Comparison of ENCODE assay signal across 8 mouse cellular contexts in genomic region chr1:135847139-135847562, GRCm38 (mm10). TPM values are rescaled to one million over a fixed set of nuclear protein-coding genes. Genes with fewer than 3 reads are reported as not detected.
DNase-seq lines count a peak whose midpoint lies in the region; ATAC-seq and TF ChIP-seq lines count a peak whose summit lies in the region.

No protein-coding gene starts in this region.

- ATAC-seq in hindbrain, embryonic 11.5 days (ENCODE audit: low FRiP score), result no peak
- ATAC-seq in hindbrain, embryonic 16.5 days, result no peak
- peak; percentile 52 to 63 for ATAC-seq in hematopoietic stem cell, adult 5-6 weeks (replicated peaks in 1 of 2; ENCODE audit: insufficient read depth in 1 of 2, low FRiP score in 2 of 2, low TSS enrichment in 1 of 2, low read depth in 1 of 2, poor library complexity in 2 of 2, severe bottlenecking in 2 of 2)
- peak; percentile 68; the same call in 1 of the 2 replicates for ATAC-seq in liver, embryonic 14.5 days (ENCODE audit: insufficient read depth)

- TF ChIP-seq EP300 in liver, embryonic 14.5 days (IDR thresholded peaks at IDR 0.05; ENCODE audit: low read depth), result no peak

- H3K4me2 ChIP-seq in hindbrain, embryonic 11.5 days (replicated peaks; ENCODE audit: low read depth, low read length), result no peak overlapping the region
- H3K4me2 ChIP-seq in hindbrain, embryonic 16.5 days (ENCODE audit: low read length), result no peak overlapping the region
- H3K4me2 ChIP-seq in liver, embryonic 14.5 days (ENCODE audit: low read depth), result no peak overlapping the region

- no peaks in the 10 kb centered on the region for H3K27me3 ChIP-seq in hindbrain, embryonic 11.5 days (ENCODE audit: control insufficient read depth, insufficient read depth, low read length)
- no peaks in the 10 kb centered on the region for H3K27me3 ChIP-seq in hindbrain, embryonic 16.5 days (replicated peaks; ENCODE audit: control insufficient read depth, insufficient read depth, low read length)
- no peaks in the 10 kb centered on the region for H3K27me3 ChIP-seq in liver, embryonic 14.5 days (ENCODE audit: control insufficient read depth, insufficient read depth, low read length)

- no peaks in the 10 kb centered on the region for H3K36me3 ChIP-seq in hindbrain, embryonic 11.5 days (ENCODE audit: control insufficient read depth, insufficient read depth, low read length)
- H3K36me3 ChIP-seq in hindbrain, embryonic 16.5 days (ENCODE audit: control insufficient read depth, insufficient read depth, low read length), result no peaks in the 10 kb centered on the region
- H3K36me3 ChIP-seq in ES-E14 (ENCODE audit: control insufficient read depth, insufficient read depth, low read length, poor library complexity, severe bottlenecking), result no peaks in the 10 kb centered on the region
- no peaks in the 10 kb centered on the region for H3K36me3 ChIP-seq in liver, embryonic 14.5 days (replicated peaks; ENCODE audit: control insufficient read depth, insufficient read depth, low read depth)

- 31% methylated on average over 6 of the region's 6 CpGs for WGBS in hindbrain, embryonic 11.5 days
- WGBS in hindbrain, embryonic 16.5 days, result 32% methylated on average over 6 of the region's 6 CpGs
- WGBS in liver, embryonic 14.5 days (ENCODE audit: insufficient replicate concordance), result 11% methylated on average over 6 of the region's 6 CpGs

- H3K9ac ChIP-seq in hindbrain, embryonic 11.5 days (ENCODE audit: low read depth, low read length), result no peak overlapping the region
- H3K9ac ChIP-seq in hindbrain, embryonic 16.5 days (ENCODE audit: low read depth, low read length), result no peak overlapping the region
- no peak overlapping the region for H3K9ac ChIP-seq in ES-E14 (ENCODE audit: insufficient read depth, low read depth, low read length, poor library complexity, severe bottlenecking)
- H3K9ac ChIP-seq in liver, embryonic 14.5 days (replicated peaks), result no peak overlapping the region

- in situ Hi-C loops in ES-E14 (cut with MboI; ENCODE audit: low sequenced_read_pairs in 2 of 2, unreplicated experiment in 2 of 2), result no loop called here

- peak; percentile 75 for DNase-seq in hindbrain, embryonic 11.5 days (ENCODE audit: low spot score)
- DNase-seq in ES-E14 (ENCODE audit: low read depth, low spot score), result peak; percentile 67
- peak; percentile 40 for DNase-seq in adrenal gland, postnatal 25 days
- DNase-seq in liver, embryonic 14.5 days (ENCODE audit: low read depth in 3 of 3, low spot score in 3 of 3), result peak; percentile 31 to 44 (median 44)
- DNase-seq in retina, postnatal 1 day, result peak; percentile 77
- DNase-seq in urinary bladder, adult 18-20 months (ENCODE audit: low spot score in 2 of 2), result no peak

- H3K4me1 ChIP-seq in hindbrain, embryonic 11.5 days (replicated peaks; ENCODE audit: control insufficient read depth, insufficient read depth, low read length), result no peaks in the 10 kb centered on the region; the same call in 1 of the 2 replicates
- no peaks in the 10 kb centered on the region for H3K4me1 ChIP-seq in hindbrain, embryonic 16.5 days (ENCODE audit: control insufficient read depth, insufficient read depth, low read depth, low read length)
- H3K4me1 ChIP-seq in ES-E14 (ENCODE audit: control insufficient read depth in 2 of 2, insufficient read depth in 2 of 2, low read length in 2 of 2, poor library complexity in 1 of 2), result no peaks in the 10 kb centered on the region
- H3K4me1 ChIP-seq in liver, embryonic 14.5 days (replicated peaks; ENCODE audit: control insufficient read depth in 2 of 2, insufficient read depth in 2 of 2, low read length in 1 of 2), result peaks cover 0 to 10% of the 10 kb centered on the region in 2 experiments; a peak in 2 of 4 replicates

- no peaks in the 10 kb centered on the region for H3K9me3 ChIP-seq in hindbrain, embryonic 11.5 days (ENCODE audit: control insufficient read depth, low read length)
- H3K9me3 ChIP-seq in hindbrain, embryonic 16.5 days (ENCODE audit: control insufficient read depth, low read length), result no peaks in the 10 kb centered on the region
- no peaks in the 10 kb centered on the region for H3K9me3 ChIP-seq in ES-E14 (ENCODE audit: control insufficient read depth, insufficient read depth, low read depth, low read length)
- H3K9me3 ChIP-seq in liver, embryonic 14.5 days (ENCODE audit: control insufficient read depth, low read length), result no peaks in the 10 kb centered on the region

- H3K4me3 ChIP-seq in hindbrain, embryonic 11.5 days (ENCODE audit: low read depth, low read length), result no peak overlapping the region
- H3K4me3 ChIP-seq in hindbrain, embryonic 16.5 days (ENCODE audit: low read length), result no peak overlapping the region
- no peak overlapping the region for H3K4me3 ChIP-seq in ES-E14 (ENCODE audit: insufficient read depth in 1 of 2, low read depth in 1 of 2, low read length in 2 of 2, poor library complexity in 1 of 2, severe bottlenecking in 1 of 2)
- no peak overlapping the region for H3K4me3 ChIP-seq in liver, embryonic 14.5 days (ENCODE audit: insufficient read depth in 1 of 2, low read depth in 2 of 2, low read length in 2 of 2)

- TF ChIP-seq CTCF in liver, embryonic 14.5 days (IDR thresholded peaks at IDR 0.05; ENCODE audit: low read depth), result peak; percentile 94

- H3K27ac ChIP-seq in hindbrain, embryonic 11.5 days (ENCODE audit: low read depth, low read length), result no peak overlapping the region
- H3K27ac ChIP-seq in hindbrain, embryonic 16.5 days (ENCODE audit: low read depth, low read length), result no peak overlapping the region
- H3K27ac ChIP-seq in ES-E14 (ENCODE audit: insufficient read depth, low read depth, low read length, poor library complexity, severe bottlenecking), result no peak overlapping the region
- no peak overlapping the region for H3K27ac ChIP-seq in liver, embryonic 14.5 days

TF ChIP-seq in ES-E14, 5 proteins besides CTCF, POLR2A, EP300 and RAD21:
- no peak for TF ChIP-seq HCFC1 (IDR thresholded peaks at IDR 0.05; ENCODE audit: borderline replicate concordance, insufficient read depth, low read length)
- no peak; the same call in 1 of the 2 replicates for TF ChIP-seq ZC3H11A (IDR thresholded peaks at IDR 0.05; ENCODE audit: borderline replicate concordance, low read depth, low read length)
- TF ChIP-seq ZNF384 (IDR thresholded peaks at IDR 0.05; ENCODE audit: low read depth, low read length), result no peak
- TF ChIP-seq CHD2 (IDR thresholded peaks at IDR 0.05; ENCODE audit: low read depth, low read length), result no peak
- TF ChIP-seq MAFK (IDR thresholded peaks at IDR 0.05; ENCODE audit: insufficient read depth, low read depth, low read length), result no peak
TF ChIP-seq in ES-E14: peak in this region for 0.

RNA-seq across cellular contexts. Expression of gene Tnnt2, which starts 11.0 kb away (rescaled TPM):
- 2.0 and 3.3 TPM in 2 replicates for polyA plus RNA-seq in hindbrain, embryonic 11.5 days (2014; fragmentation: Nextera tagmentation; extraction: Ambion mirVana)
- polyA plus RNA-seq in hindbrain, embryonic 16.5 days (2015; fragmentation: Nextera tagmentation; extraction: Ambion mirVana), result 1.5 and 8.3 TPM in 2 replicates
- 0.69 and 2.5 TPM in 2 replicates for total RNA-seq in ES-E14 (2012; rRNA removed)
- total RNA-seq in adrenal gland, postnatal 25 days (2021), result 0.95 and 2.2 TPM in 2 replicates
- total RNA-seq in hematopoietic stem cell, adult 5-6 weeks (2017), result not detected in 2 replicates
- polyA plus RNA-seq in liver, embryonic 14.5 days (2012; rRNA removed), result 0.16 and 0.68 TPM in 2 replicates
- polyA plus RNA-seq in liver, embryonic 14.5 days (2014; fragmentation: Nextera tagmentation; extraction: Ambion mirVana), result 0.19 and 0.39 TPM in 2 replicates

RNA-seq across cellular contexts. Expression of gene Lad1, which starts 28.8 kb away (rescaled TPM):
- 0.96 and 1.3 TPM in 2 replicates for polyA plus RNA-seq in hindbrain, embryonic 11.5 days (2014; fragmentation: Nextera tagmentation; extraction: Ambion mirVana)
- polyA plus RNA-seq in hindbrain, embryonic 16.5 days (2015; fragmentation: Nextera tagmentation; extraction: Ambion mirVana), result 0.47 and 0.93 TPM in 2 replicates
- total RNA-seq in ES-E14 (2012; rRNA removed), result 5.2 and 9.0 TPM in 2 replicates
- not detected in 2 replicates for total RNA-seq in adrenal gland, postnatal 25 days (2021)
- not detected in 2 replicates for total RNA-seq in hematopoietic stem cell, adult 5-6 weeks (2017)
- 0.12 and 0.30 TPM in 2 replicates for polyA plus RNA-seq in liver, embryonic 14.5 days (2012; rRNA removed)
- polyA plus RNA-seq in liver, embryonic 14.5 days (2014; fragmentation: Nextera tagmentation; extraction: Ambion mirVana), result 0.13 and 0.14 TPM in 2 replicates

Comparison
In these comparisons a context has a peak if more than half of its experiments do, and no peak if none do; other contexts are left out.
1. ATAC-seq: peak in hematopoietic stem cell, adult 5-6 weeks (2 of 2) and liver, embryonic 14.5 days (single experiment); none in hindbrain, embryonic 11.5 days (single experiment) and hindbrain, embryonic 16.5 days (single experiment).
2. DNase-seq: peak in hindbrain, embryonic 11.5 days (single experiment), ES-E14 (single experiment), adrenal gland, postnatal 25 days (single experiment), liver, embryonic 14.5 days (3 of 3) and retina, postnatal 1 day (single experiment); none in urinary bladder, adult 18-20 months (0 of 2).